Mouse (Mus musculus) myocyte (in vitro differentiated cells): ENCODE measurements around the gene Olfr1386.

ENCODE experiments used
- CEBPB ChIP-seq: IDR thresholded peaks from 2 replicates; pipeline ENCODE4 v1.6.1; 2011; ENCODE audit warnings: mild to moderate bottlenecking, moderate library complexity; ENCODE audit not compliant: poor library complexity, insufficient read depth, severe bottlenecking
- E2F4 ChIP-seq: IDR thresholded peaks from one replicate; pipeline ENCODE4 v1.6.1; 2011; ENCODE audit warnings: mild to moderate bottlenecking, control low read depth, moderate library complexity; ENCODE audit not compliant: insufficient read depth
- MAX ChIP-seq: IDR thresholded peaks from one replicate; pipeline ENCODE4 v1.6.1; 2011; ENCODE audit warnings: low read depth, mild to moderate bottlenecking, control low read depth
- MYOD1 ChIP-seq, 3 experiments: IDR thresholded peaks; one replicate each; pipeline ENCODE4 v1.6.1; 2011; ENCODE audit warnings: control low read depth in 2 of 3, low read depth in 2 of 3, mild to moderate bottlenecking in 2 of 3, moderate library complexity in 1 of 3; ENCODE audit not compliant: insufficient read length in 2 of 3, control insufficient read depth in 1 of 3
- MYOG ChIP-seq, 3 experiments: IDR thresholded peaks; one replicate each; pipeline ENCODE4 v1.6.1; 2011; ENCODE audit warnings: control low read depth in 2 of 3, low read depth in 2 of 3, mild to moderate bottlenecking in 2 of 3; ENCODE audit not compliant: insufficient read length in 2 of 3, control insufficient read depth in 1 of 3, insufficient read depth in 1 of 3
- POLR2A ChIP-seq: IDR thresholded peaks from one replicate; pipeline ENCODE4 v1.6.1; 2011; ENCODE audit warnings: low read depth, mild to moderate bottlenecking, control low read depth, moderate library complexity; ENCODE audit not compliant: insufficient read length
- POLR2AphosphoS2 ChIP-seq: IDR thresholded peaks from one replicate; pipeline ENCODE4 v1.6.1; 2011; ENCODE audit warnings: low read depth, control low read depth; ENCODE audit not compliant: insufficient read length
- REST ChIP-seq: IDR thresholded peaks from one replicate; pipeline ENCODE4 v1.6.1; 2011; ENCODE audit warnings: mild to moderate bottlenecking, control low read depth, moderate library complexity; ENCODE audit not compliant: insufficient read depth, insufficient read length
- SRF ChIP-seq: IDR thresholded peaks from one replicate; pipeline ENCODE4 v1.6.1; 2011; ENCODE audit warnings: low read depth; ENCODE audit not compliant: control insufficient read depth, insufficient read length
- TCF12 ChIP-seq: IDR thresholded peaks from one replicate; pipeline ENCODE4 v1.6.1; 2011; ENCODE audit warnings: mild to moderate bottlenecking, control low read depth; ENCODE audit not compliant: poor library complexity, insufficient read depth, severe bottlenecking
- TCF3 ChIP-seq: IDR thresholded peaks from one replicate; pipeline ENCODE4 v1.6.1; 2011; ENCODE audit warnings: low read depth, control low read depth; ENCODE audit not compliant: insufficient read length
- USF1 ChIP-seq: IDR thresholded peaks from one replicate; pipeline ENCODE4 v1.6.1; 2011; ENCODE audit warnings: low read depth, mild to moderate bottlenecking, control low read depth, moderate library complexity

- TF ChIP-seq POLR2A (no peak), E2F4 (no peak), CEBPB (no peak), REST (no peak), TCF12 (no peak), MAX (no peak), TCF3 (no peak), MYOD1 (IDR thresholded peaks at IDR 0.05; ENCODE audit: control insufficient read depth in 1 of 3, insufficient read length in 2 of 3, low read depth in 2 of 3) (no peak), MYOG (IDR thresholded peaks at IDR 0.05; ENCODE audit: control insufficient read depth in 1 of 3, insufficient read depth in 1 of 3, insufficient read length in 2 of 3, low read depth in 2 of 3) (no peak), USF1 (no peak), POLR2AphosphoS2 (no peak), SRF (no peak)
These were observed 28.4 kb upstream of the Olfr1386 start, which contains the start of gene Olfr1388 for GRCm38 (mm10) chr11:49436411-49436810.
